Mouse (Mus musculus) MEL (cell line): ENCODE results near the gene Col6a1. TPM values are rescaled to one million over a fixed set of nuclear protein-coding genes. Genes with fewer than 3 reads are reported as not detected.

Source experiments
- DNase-seq: peaks from one replicate; pipeline ENCODE4 v3.0.0; 2011; ENCODE audit warnings: low read depth, low spot score
- H3K27ac ChIP-seq: 2 replicates; pipeline ENCODE4 v1.5.1; 2012; ENCODE audit warnings: low read depth, mild to moderate bottlenecking, control low read depth, low read length, moderate library complexity; ENCODE audit not compliant: control insufficient read depth
- H3K27me3 ChIP-seq, 2 experiments: fragments of 150-350 bp in 1 of 2; sonication (generic) in 1 of 2; 2 replicates each; pipeline ENCODE4 v1.6.1; 2012; ENCODE audit warnings: low read length in 2 of 2, mild to moderate bottlenecking in 2 of 2, improper control_type of control experiment in 1 of 2, moderate library complexity in 1 of 2; ENCODE audit not compliant: insufficient read depth in 2 of 2, control insufficient read depth in 1 of 2
- H3K36me3 ChIP-seq, 2 experiments: 2 replicates each; pipeline ENCODE4 v1.6.1; 2012 to 2014; ENCODE audit warnings: low read length in 2 of 2, improper control_type of control experiment in 1 of 2, inconsistent platforms in 1 of 2, mild to moderate bottlenecking in 1 of 2; ENCODE audit not compliant: insufficient read depth in 2 of 2, control insufficient read depth in 1 of 2
- H3K4me1 ChIP-seq, 2 experiments: fragments of 150-350 bp in 1 of 2; sonication (generic) in 1 of 2; 2 replicates each; pipeline ENCODE4 v1.6.1; 2012; ENCODE audit warnings: low read length in 2 of 2, improper control_type of control experiment in 1 of 2, mild to moderate bottlenecking in 1 of 2; ENCODE audit not compliant: insufficient read depth in 2 of 2, control insufficient read depth in 1 of 2
- H3K4me3 ChIP-seq, 2 experiments: fragments of 150-350 bp in 1 of 2; sonication (generic) in 1 of 2; 2 replicates each; pipeline ENCODE4 v1.5.1; 2012; ENCODE audit warnings: low read depth in 2 of 2, low read length in 2 of 2, mild to moderate bottlenecking in 2 of 2, moderate library complexity in 2 of 2, control low read depth in 1 of 2, improper control_type of control experiment in 1 of 2; ENCODE audit not compliant: control insufficient read depth in 1 of 2, insufficient read depth in 1 of 2
- H3K79me2 ChIP-seq: 2 replicates; pipeline ENCODE4 v1.6.1; 2012; ENCODE audit warnings: mild to moderate bottlenecking, low read length, moderate library complexity; ENCODE audit not compliant: control insufficient read depth, poor library complexity, insufficient read depth
- H3K9ac ChIP-seq: 2 replicates; pipeline ENCODE4 v1.6.1; 2012; ENCODE audit warnings: low read depth, mild to moderate bottlenecking, control low read depth, low read length, moderate library complexity; ENCODE audit not compliant: control insufficient read depth, poor library complexity, severe bottlenecking
- H3K9me3 ChIP-seq: fragments of 150-350 bp; sonication (generic); replicated peaks from 2 replicates; pipeline ENCODE4 v1.6.1; 2012; ENCODE audit warnings: mild to moderate bottlenecking, low read length, improper control_type of control experiment, moderate library complexity; ENCODE audit not compliant: insufficient read depth
- BHLHE40 ChIP-seq: IDR thresholded peaks from 2 replicates; pipeline ENCODE4 v1.6.1; 2012; ENCODE audit warnings: low read depth, mild to moderate bottlenecking, inconsistent platforms, low read length, improper control_type of control experiment, borderline replicate concordance
- CHD1 ChIP-seq: IDR thresholded peaks from 2 replicates; pipeline ENCODE4 v1.6.1; 2012; ENCODE audit warnings: low read depth, mild to moderate bottlenecking, inconsistent platforms, low read length, improper control_type of control experiment
- E2F4 ChIP-seq: IDR thresholded peaks from 2 replicates; pipeline ENCODE4 v1.6.1; 2011; ENCODE audit warnings: low read depth, low read length, improper control_type of control experiment, borderline replicate concordance
- KAT2A ChIP-seq: conservative IDR thresholded peaks from 2 replicates; pipeline ENCODE4 v1.6.1; 2012; ENCODE audit warnings: low read depth, low read length, improper control_type of control experiment, inconsistent platforms
- MAFK ChIP-seq: IDR thresholded peaks from 2 replicates; pipeline ENCODE4 v1.6.1; 2011; ENCODE audit warnings: low read depth, mild to moderate bottlenecking, low read length, improper control_type of control experiment, borderline replicate concordance
- MEF2A ChIP-seq: IDR thresholded peaks from 2 replicates; pipeline ENCODE4 v1.6.1; 2014; ENCODE audit warnings: low read depth, mild to moderate bottlenecking, inconsistent platforms, low read length, improper control_type of control experiment; ENCODE audit not compliant: poor library complexity, insufficient replicate concordance, severe bottlenecking; ENCODE audit errors: extremely low read depth
- MXI1 ChIP-seq: IDR thresholded peaks from 2 replicates; pipeline ENCODE4 v1.6.1; 2011; ENCODE audit warnings: mild to moderate bottlenecking, low read depth, low read length, improper control_type of control experiment
- POLR2AphosphoS2 ChIP-seq: IDR thresholded peaks from 2 replicates; pipeline ENCODE4 v1.6.1; 2011; ENCODE audit warnings: low read length, improper control_type of control experiment
- RCOR1 ChIP-seq: IDR thresholded peaks from 2 replicates; pipeline ENCODE4 v1.6.1; 2012; ENCODE audit warnings: low read depth, mild to moderate bottlenecking, inconsistent platforms, low read length, improper control_type of control experiment
- SMC3 ChIP-seq: IDR thresholded peaks from 2 replicates; pipeline ENCODE4 v1.6.1; 2011; ENCODE audit warnings: low read depth, low read length, improper control_type of control experiment
- ZC3H11A ChIP-seq: IDR thresholded peaks from 2 replicates; pipeline ENCODE4 v1.6.1; 2012; ENCODE audit warnings: low read depth, mild to moderate bottlenecking, inconsistent platforms, low read length, improper control_type of control experiment
- ZMIZ1 ChIP-seq: IDR thresholded peaks from 2 replicates; pipeline ENCODE4 v1.6.1; 2012; ENCODE audit warnings: low read depth, mild to moderate bottlenecking, inconsistent platforms, low read length, improper control_type of control experiment, moderate library complexity
- ZNF384 ChIP-seq: IDR thresholded peaks from 2 replicates; pipeline ENCODE4 v1.6.1; 2012; ENCODE audit warnings: low read depth, mild to moderate bottlenecking, inconsistent platforms, low read length, improper control_type of control experiment
- polyA plus RNA-seq, 2 experiments: library from polyadenylated mRNA; stranded (reverse) in 1 of 2; unstranded in 1 of 2; fragments of >175 nt in 1 of 2; fragments of >200 nt in 1 of 2; gene quantifications; 2 replicates each; pipeline versions ENCODE4 v1.2.1 to v1.2.4; 2012; ENCODE audit warnings: low replicate concordance in 2 of 2, low read depth in 1 of 2; ENCODE audit not compliant: insufficient read length in 2 of 2, insufficient read depth in 1 of 2, missing spikeins in 1 of 2
- total RNA-seq: library from RNA; depleted of rRNA; stranded (reverse); fragments of 300-350 nt; gene quantifications from 2 replicates; pipeline ENCODE4 v1.2.3, GENCODE M21; 2012; rRNA removed

The Col6a1 gene
- total RNA-seq (not detected in 2 replicates), polyA plus RNA-seq (not detected)

DNA sequence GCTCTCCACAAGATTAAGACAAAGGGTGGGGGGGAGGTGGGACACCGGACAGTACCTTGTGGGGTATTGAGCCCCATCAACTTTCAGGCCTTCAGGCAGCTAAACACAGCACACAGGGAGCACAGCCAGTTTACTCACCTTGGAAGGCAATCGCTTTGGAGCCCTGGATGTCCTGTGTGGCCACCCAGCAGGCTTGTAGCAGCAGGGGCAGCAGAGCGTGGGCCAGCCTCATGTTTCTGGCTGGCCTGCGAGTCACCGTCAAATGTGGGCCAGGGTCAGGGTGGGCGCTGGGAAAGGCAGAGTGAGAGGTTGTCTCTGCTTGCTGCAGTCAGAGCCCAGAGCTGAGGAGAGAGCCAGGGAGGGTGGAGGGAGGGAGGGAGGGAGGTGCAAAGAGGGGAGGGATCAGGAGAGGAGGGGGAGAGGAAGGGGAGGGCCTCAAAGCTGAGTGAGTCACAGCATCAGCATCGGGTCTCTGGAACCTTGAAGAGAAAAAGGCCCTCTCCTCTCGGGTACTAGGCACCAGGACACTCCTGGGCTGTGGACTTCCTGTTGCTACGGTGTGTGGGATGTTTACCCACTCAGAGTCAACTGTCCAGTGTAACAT, at the start of gene Col6a1:
Gene Col6a1 (minus strand): TSS at position 487 of the 604 bp plus-strand sequence.
- H3K36me3 ChIP-seq: no peaks in the 10 kb centered on the region
- no peak within 1 kb of the TSS for H3K27ac ChIP-seq
- H3K4me3 ChIP-seq: no peak within 1 kb of the TSS
- H3K9me3 ChIP-seq: no peaks in the 10 kb centered on the region
- H3K27me3 ChIP-seq: no peaks in the 10 kb centered on the region
- no peaks in the 10 kb centered on the region for H3K4me1 ChIP-seq
- no peak within 1 kb of the TSS for H3K9ac ChIP-seq
- no peak for DNase-seq
- no peak for TF ChIP-seq SMC3
- H3K79me2 ChIP-seq: no peaks in the 10 kb centered on the region

GRCm38 (mm10) chr10:76771624-76772023, 45.7 kb upstream of the Col6a1 start:
- Histone ChIP-seq H3K27ac (no peak overlapping the region), H3K9ac (no peak overlapping the region), H3K4me3 (no peak overlapping the region), H3K9me3 (no peaks in the 10 kb centered on the region), H3K27me3 (no peaks in the 10 kb centered on the region; a peak in 1 of 4 replicates), H3K36me3 (no peaks in the 10 kb centered on the region), H3K4me1 (no peaks in the 10 kb centered on the region), H3K79me2 (no peaks in the 10 kb centered on the region)
- TF ChIP-seq MXI1: no peak
- no peak for TF ChIP-seq MAFK
- no peak for TF ChIP-seq ZMIZ1
- no peak for TF ChIP-seq CHD1
- DNase-seq: no peak

DNA sequence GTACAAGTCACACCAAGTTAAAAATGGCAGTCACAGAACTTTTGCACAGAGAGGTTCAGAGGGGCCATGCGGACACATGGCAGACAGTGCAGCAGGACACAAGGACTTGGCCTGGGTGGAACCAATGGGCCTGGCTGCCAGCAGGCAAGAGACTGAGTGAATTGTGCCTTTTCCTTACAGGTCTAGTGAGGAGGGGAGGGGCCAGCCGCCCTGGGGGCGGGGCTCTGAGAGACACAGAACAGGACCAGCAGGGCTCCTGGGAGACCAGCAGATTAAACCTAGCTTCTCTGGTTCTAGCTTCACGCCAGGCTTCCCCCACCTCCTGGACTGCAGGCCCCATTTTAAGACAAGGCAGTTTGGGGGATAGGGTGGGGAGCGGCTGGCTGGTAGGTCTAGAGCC, 45.1 kb upstream of the Col6a1 start:
- H3K27me3 ChIP-seq: no peaks in the 10 kb centered on the region; a peak in 1 of 4 replicates
- H3K27ac ChIP-seq: no peak overlapping the region
- H3K4me1 ChIP-seq: no peaks in the 10 kb centered on the region
- H3K4me3 ChIP-seq: no peak overlapping the region
- TF ChIP-seq BHLHE40: no peak
- no peak for TF ChIP-seq MEF2A
- TF ChIP-seq ZC3H11A: no peak
- TF ChIP-seq KAT2A: no peak
- TF ChIP-seq RCOR1: no peak
- TF ChIP-seq ZMIZ1: no peak
- no peak for TF ChIP-seq POLR2AphosphoS2
- no peak for TF ChIP-seq E2F4
- no peak for TF ChIP-seq ZNF384
- no peaks in the 10 kb centered on the region for H3K9me3 ChIP-seq
- no peak for DNase-seq
- H3K9ac ChIP-seq: no peak overlapping the region
- no peaks in the 10 kb centered on the region for H3K79me2 ChIP-seq
- H3K36me3 ChIP-seq: no peaks in the 10 kb centered on the region
